Mouse (Mus musculus) olfactory bulb, adult 2 months (tissue): ENCODE measurements around the gene AA467197.

Experiments
- CTCF ChIP-seq: fragments of 200-500 bp; IDR thresholded peaks from 2 replicates; pipeline ENCODE4 v1.5.1; 2012; ENCODE audit warnings: low read depth, mild to moderate bottlenecking, low read length, moderate library complexity; ENCODE audit not compliant: insufficient read depth
- POLR2A ChIP-seq: fragments of 200-500 bp; IDR thresholded peaks from 2 replicates; pipeline ENCODE4 v1.6.1; 2012; ENCODE audit warnings: mild to moderate bottlenecking, low read depth, low read length, moderate library complexity; ENCODE audit not compliant: insufficient read depth

- no peak for TF ChIP-seq CTCF
- TF ChIP-seq POLR2A = no peak
Observed at GRCm38 (mm10) chr2:122625930-122626329, 10.9 kb upstream of the AA467197 start.
